In genomic region chr12:21649381-21649780, GRCm38 (mm10) we compare ENCODE assay signal across 3 mouse cellular contexts.
DNase-seq lines count a peak whose midpoint lies in the region.

No protein-coding gene starts in this region.

- DNase-seq in heart, adult 11 months: peak; percentile 88
- peak; percentile 11 to 44 for DNase-seq in spleen, postnatal 4 days (ENCODE audit: low spot score in 2 of 2)
- peak; percentile 1 for DNase-seq in testis, postnatal 14 days (ENCODE audit: low spot score)

Comparison
In these comparisons a context has a peak if more than half of its experiments do, and no peak if none do; other contexts are left out.
1. DNase-seq: peak in every context shown above with its lines; median percentile 88 in heart, adult 11 months; 28 in spleen, postnatal 4 days; 1 in testis, postnatal 14 days.